Mouse (Mus musculus): ENCODE data around the gene Sox5. TPM values are rescaled to one million over a fixed set of nuclear protein-coding genes. Genes with fewer than 3 reads are reported as not detected.

Sox5 gene
- polyA plus RNA-seq, 1 experiment from 2014 or later: 4.2 TPM

DNA sequence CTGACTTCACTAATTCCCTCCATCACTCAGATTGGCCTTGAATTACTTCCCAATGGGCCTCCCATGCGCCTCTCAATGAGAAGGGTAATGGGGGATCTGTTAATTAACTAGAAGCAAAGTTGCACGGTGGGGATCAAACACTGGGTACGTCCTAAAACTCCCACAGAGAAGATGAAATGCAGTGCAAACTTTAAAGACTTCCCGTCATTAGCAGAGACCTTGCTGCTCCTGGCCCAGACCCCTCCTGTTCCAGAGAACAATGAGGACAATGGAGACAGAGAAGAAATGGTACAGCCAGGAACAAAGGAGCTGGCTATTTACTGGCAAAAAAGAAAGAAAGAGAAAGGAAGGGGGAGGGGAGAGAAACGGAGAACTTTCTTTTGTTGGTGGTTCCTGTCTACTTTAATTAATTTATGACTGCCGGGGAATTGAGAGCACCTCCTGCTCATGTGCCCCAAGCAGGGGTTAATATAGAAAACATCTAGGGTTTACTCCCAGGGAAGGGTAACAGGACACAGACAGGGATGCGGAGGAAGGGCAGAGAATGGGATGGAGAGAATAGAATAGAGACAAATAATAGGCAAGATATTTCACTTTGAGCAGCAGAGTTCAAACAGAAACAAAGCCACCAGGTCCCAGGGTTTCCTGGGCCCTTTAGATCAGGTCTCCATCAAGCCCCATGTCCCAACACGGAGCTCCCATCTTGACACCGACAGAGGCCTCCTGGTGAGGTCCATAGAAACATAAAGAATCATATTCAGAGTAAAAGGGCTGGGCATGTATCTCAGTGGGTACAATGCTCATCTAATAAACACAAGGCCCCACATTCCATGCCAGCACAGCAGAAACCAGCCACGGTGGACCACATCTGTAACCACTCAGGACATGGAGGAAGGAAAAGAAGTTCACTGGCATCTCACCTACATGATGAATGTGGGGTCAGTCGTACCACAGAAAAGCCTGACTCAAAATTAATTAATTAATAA lies 327.2 kb downstream of the Sox5 start:
- no peaks in the 10 kb centered on the region for H3K9me3 ChIP-seq (replicated peaks)
- H3K4me2 ChIP-seq: no peak overlapping the region
- no peaks in the 10 kb centered on the region for H3K36me3 ChIP-seq (replicated peaks)
- H3K27ac ChIP-seq (replicated peaks): no peak overlapping the region
- no peak overlapping the region for H3K4me3 ChIP-seq (replicated peaks)
- H3K27me3 ChIP-seq: no peaks in the 10 kb centered on the region
- H3K4me1 ChIP-seq (replicated peaks): no peaks in the 10 kb centered on the region
- 42% methylated on average over 11 of the region's 11 CpGs for WGBS (ENCODE audit: insufficient replicate concordance)
- no peak for ATAC-seq (ENCODE audit: insufficient read depth)
- H3K9ac ChIP-seq: no peak overlapping the region

- Histone ChIP-seq H3K27ac (replicated peaks) (no peak overlapping the region), H3K9ac (no peak overlapping the region), H3K4me3 (replicated peaks) (no peak overlapping the region), H3K36me3 (replicated peaks) (no peaks in the 10 kb centered on the region), H3K4me1 (replicated peaks) (no peaks in the 10 kb centered on the region), H3K4me2 (no peak overlapping the region), H3K27me3 (no peaks in the 10 kb centered on the region), H3K9me3 (replicated peaks) (no peaks in the 10 kb centered on the region)
- ATAC-seq (ENCODE audit: insufficient read depth): no peak
- WGBS (ENCODE audit: insufficient replicate concordance): 55% methylated on average over 7 of the region's 7 CpGs
Observed at GRCm38 (mm10) chr6:144453605-144454004, 328.2 kb downstream of the Sox5 start.

GRCm38 (mm10) chr6:144453147-144453546 lies 328.6 kb downstream of the Sox5 start:
- H3K27me3 ChIP-seq: no peaks in the 10 kb centered on the region
- H3K36me3 ChIP-seq (replicated peaks): no peaks in the 10 kb centered on the region
- no peaks in the 10 kb centered on the region for H3K4me1 ChIP-seq (replicated peaks)
- H3K4me3 ChIP-seq (replicated peaks): no peak overlapping the region
- H3K9ac ChIP-seq: no peak overlapping the region
- no peaks in the 10 kb centered on the region for H3K9me3 ChIP-seq (replicated peaks)
- no peak overlapping the region for H3K4me2 ChIP-seq
- no peak overlapping the region for H3K27ac ChIP-seq (replicated peaks)
- 53% methylated on average over 1 of the region's 1 CpGs for WGBS (ENCODE audit: insufficient replicate concordance)
- ATAC-seq (ENCODE audit: insufficient read depth): no peak

- Histone ChIP-seq H3K9me3 (replicated peaks) (no peaks in the 10 kb centered on the region), H3K4me2 (no peak overlapping the region), H3K4me1 (replicated peaks) (no peaks in the 10 kb centered on the region), H3K36me3 (replicated peaks) (no peaks in the 10 kb centered on the region), H3K27ac (replicated peaks) (no peak overlapping the region), H3K27me3 (no peaks in the 10 kb centered on the region), H3K4me3 (replicated peaks) (no peak overlapping the region), H3K9ac (no peak overlapping the region)
- WGBS (ENCODE audit: insufficient replicate concordance): 69% methylated on average over 11 of the region's 11 CpGs
- ATAC-seq (ENCODE audit: insufficient read depth): no peak
Observed at GRCm38 (mm10) chr6:144452200-144452977, 329.4 kb downstream of the Sox5 start.

- no peaks in the 10 kb centered on the region for H3K9me3 ChIP-seq (replicated peaks)
Observed at GRCm38 (mm10) chr6:144451631-144452030, 330.1 kb downstream of the Sox5 start.

DNA sequence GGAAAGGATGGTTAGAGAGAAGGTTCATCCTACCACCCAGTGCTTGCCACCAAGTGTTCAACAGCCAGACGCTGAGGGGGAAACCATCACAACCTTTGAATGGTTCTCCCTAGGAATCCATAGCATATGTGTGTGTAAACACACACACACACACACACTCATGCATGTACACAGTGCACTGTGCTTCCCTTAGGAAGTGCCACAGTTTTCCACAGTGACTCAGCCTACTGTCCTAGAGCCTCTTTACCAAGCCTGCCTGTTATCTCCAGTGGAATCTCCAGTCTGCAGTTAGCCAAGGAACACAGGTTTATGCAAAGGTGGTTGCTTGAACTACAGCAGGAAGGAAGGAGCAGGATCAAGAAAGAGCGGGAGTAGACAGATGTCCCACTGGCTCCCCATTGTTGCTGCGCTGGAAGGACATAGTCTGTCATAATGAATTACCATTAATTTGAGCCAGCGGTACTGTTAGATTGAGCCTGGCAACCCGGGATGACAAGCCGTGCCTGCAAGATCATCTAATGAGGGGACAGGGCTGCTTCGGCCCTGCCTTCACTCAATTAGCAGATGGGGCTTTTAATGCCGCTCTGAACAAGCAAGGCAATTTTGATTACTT lies 335.9 kb downstream of the Sox5 start:
- H3K9ac ChIP-seq: no peak overlapping the region
- ATAC-seq (ENCODE audit: insufficient read depth): no peak
- 68% methylated on average over 8 of the region's 8 CpGs for WGBS (ENCODE audit: insufficient replicate concordance)

More at GRCm38 (mm10) chr6:144451631-144452030, 330.1 kb downstream of the Sox5 start:
- WGBS (ENCODE audit: insufficient replicate concordance): 76% methylated on average over 4 of the region's 4 CpGs
- Histone ChIP-seq H3K9ac (no peak overlapping the region), H3K36me3 (replicated peaks) (no peaks in the 10 kb centered on the region), H3K4me1 (replicated peaks) (no peaks in the 10 kb centered on the region), H3K4me3 (replicated peaks) (no peak overlapping the region), H3K27me3 (no peaks in the 10 kb centered on the region), H3K27ac (replicated peaks) (no peak overlapping the region), H3K4me2 (no peak overlapping the region)
- no peak for ATAC-seq (ENCODE audit: insufficient read depth)

GRCm38 (mm10) chr6:144444367-144444766 lies 337.4 kb downstream of the Sox5 start:
- no peak for ATAC-seq (ENCODE audit: insufficient read depth)

More for the DNA sequence above, 335.9 kb downstream of the Sox5 start:
- no peaks in the 10 kb centered on the region for H3K36me3 ChIP-seq (replicated peaks)
- no peaks in the 10 kb centered on the region for H3K27me3 ChIP-seq
- H3K4me1 ChIP-seq (replicated peaks): no peaks in the 10 kb centered on the region
- H3K4me3 ChIP-seq (replicated peaks): no peak overlapping the region
- H3K9me3 ChIP-seq (replicated peaks): no peaks in the 10 kb centered on the region
- no peak overlapping the region for H3K4me2 ChIP-seq
- H3K27ac ChIP-seq (replicated peaks): no peak overlapping the region

GRCm38 (mm10) chr6:144443681-144444080 lies 338.1 kb downstream of the Sox5 start:
- no peak for ATAC-seq (ENCODE audit: insufficient read depth)
- Histone ChIP-seq H3K4me2 (no peak overlapping the region), H3K9me3 (replicated peaks) (no peaks in the 10 kb centered on the region), H3K4me3 (replicated peaks) (no peak overlapping the region), H3K36me3 (replicated peaks) (no peaks in the 10 kb centered on the region), H3K4me1 (replicated peaks) (no peaks in the 10 kb centered on the region), H3K9ac (no peak overlapping the region), H3K27ac (replicated peaks) (no peak overlapping the region), H3K27me3 (no peaks in the 10 kb centered on the region)
- 48% methylated on average over 1 of the region's 1 CpGs for WGBS (ENCODE audit: insufficient replicate concordance)

More at GRCm38 (mm10) chr6:144444367-144444766, 337.4 kb downstream of the Sox5 start:
- 49% methylated on average over 5 of the region's 5 CpGs for WGBS (ENCODE audit: insufficient replicate concordance)
- Histone ChIP-seq H3K9me3 (replicated peaks) (no peaks in the 10 kb centered on the region), H3K4me2 (no peak overlapping the region), H3K4me3 (replicated peaks) (no peak overlapping the region), H3K4me1 (replicated peaks) (no peaks in the 10 kb centered on the region), H3K27ac (replicated peaks) (no peak overlapping the region), H3K9ac (no peak overlapping the region), H3K27me3 (no peaks in the 10 kb centered on the region), H3K36me3 (replicated peaks) (no peaks in the 10 kb centered on the region)

- 46% methylated on average over 5 of the region's 5 CpGs for WGBS (ENCODE audit: insufficient replicate concordance)
- no peaks in the 10 kb centered on the region for H3K36me3 ChIP-seq (replicated peaks)
- no peaks in the 10 kb centered on the region for H3K4me1 ChIP-seq (replicated peaks)
- H3K4me3 ChIP-seq (replicated peaks): no peak overlapping the region
- no peak for ATAC-seq (ENCODE audit: insufficient read depth)
- H3K9ac ChIP-seq: no peak overlapping the region
- H3K4me2 ChIP-seq: no peak overlapping the region
- H3K27ac ChIP-seq (replicated peaks): no peak overlapping the region
- H3K9me3 ChIP-seq (replicated peaks): no peaks in the 10 kb centered on the region
- H3K27me3 ChIP-seq: no peaks in the 10 kb centered on the region
Observed at GRCm38 (mm10) chr6:144429276-144429675, 352.5 kb downstream of the Sox5 start.

GRCm38 (mm10) chr6:144408030-144408429 lies 373.7 kb downstream of the Sox5 start:
- 61% methylated on average over 3 of the region's 3 CpGs for WGBS (ENCODE audit: insufficient replicate concordance)
- no peak for ATAC-seq (ENCODE audit: insufficient read depth)
- Histone ChIP-seq H3K4me3 (replicated peaks) (no peak overlapping the region), H3K27ac (replicated peaks) (no peak overlapping the region), H3K36me3 (replicated peaks) (no peaks in the 10 kb centered on the region), H3K9ac (no peak overlapping the region), H3K4me2 (no peak overlapping the region), H3K4me1 (replicated peaks) (no peaks in the 10 kb centered on the region), H3K27me3 (no peaks in the 10 kb centered on the region), H3K9me3 (replicated peaks) (no peaks in the 10 kb centered on the region)

DNA sequence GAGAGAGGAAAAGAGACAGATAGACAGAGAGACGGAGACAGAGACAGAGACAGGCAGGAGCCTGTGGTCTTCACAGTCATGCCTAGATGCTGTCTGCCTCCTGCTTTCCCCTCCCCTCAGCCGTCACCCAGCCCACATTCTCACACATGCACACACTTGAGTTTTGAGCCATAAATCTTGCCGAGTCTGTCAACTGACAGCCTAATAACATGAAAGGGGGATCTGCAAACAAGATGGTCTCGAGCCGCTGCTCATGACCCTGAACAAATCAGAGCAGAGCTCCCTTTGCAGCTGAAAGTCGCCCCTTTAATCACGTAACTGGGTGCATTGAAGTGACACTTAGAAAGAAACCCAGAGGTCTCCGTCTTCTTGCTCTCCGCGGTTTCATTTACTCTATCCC lies 383.7 kb downstream of the Sox5 start:
- no peaks in the 10 kb centered on the region for H3K4me1 ChIP-seq (replicated peaks)
- H3K27me3 ChIP-seq: no peaks in the 10 kb centered on the region
- H3K9me3 ChIP-seq (replicated peaks): no peaks in the 10 kb centered on the region
- no peak overlapping the region for H3K4me2 ChIP-seq
- no peak for ATAC-seq (ENCODE audit: insufficient read depth)
- H3K36me3 ChIP-seq (replicated peaks): no peaks in the 10 kb centered on the region
- H3K9ac ChIP-seq: no peak overlapping the region
- H3K4me3 ChIP-seq (replicated peaks): no peak overlapping the region
- WGBS (ENCODE audit: insufficient replicate concordance): 48% methylated on average over 10 of the region's 10 CpGs
- no peak overlapping the region for H3K27ac ChIP-seq (replicated peaks)

All from liver, embryonic 15.5 days (tissue).